Mouse (Mus musculus) erythroblast, embryonic 14.5 days (primary cell): ENCODE measurements around the gene Hoxa5. TPM values are rescaled to one million over a fixed set of nuclear protein-coding genes. Genes with fewer than 3 reads are reported as not detected.

ENCODE experiments used
- H3K27me3 ChIP-seq: 2 replicates; pipeline ENCODE4 v1.6.1; 2012; ENCODE audit warnings: inconsistent platforms; ENCODE audit not compliant: control insufficient read depth
- H3K36me3 ChIP-seq: 2 replicates; pipeline ENCODE4 v1.6.1; 2012; ENCODE audit warnings: mild to moderate bottlenecking, inconsistent platforms; ENCODE audit not compliant: control insufficient read depth
- H3K4me1 ChIP-seq: 2 replicates; pipeline ENCODE4 v1.6.1; 2012; ENCODE audit warnings: inconsistent platforms; ENCODE audit not compliant: control insufficient read depth
- H3K4me3 ChIP-seq: replicated peaks from 2 replicates; pipeline ENCODE3; 2012; ENCODE audit warnings: moderate library complexity, mild to moderate bottlenecking, inconsistent platforms
- H3K9me3 ChIP-seq: 2 replicates; pipeline ENCODE4 v1.6.1; 2012; ENCODE audit warnings: low read length, inconsistent platforms, mixed read lengths; ENCODE audit not compliant: control insufficient read depth
- GATA1 ChIP-seq: IDR thresholded peaks from 2 replicates; pipeline ENCODE4 v1.6.1; 2012; ENCODE audit warnings: low read length, inconsistent platforms, mixed read lengths
- TAL1 ChIP-seq: IDR thresholded peaks from 3 replicates; pipeline ENCODE4 v1.6.1; 2012; ENCODE audit warnings: low read length, inconsistent platforms, mixed read lengths
- polyA plus RNA-seq: library from polyadenylated mRNA; stranded (reverse); fragments of >175 nt; gene quantifications from 2 replicates; pipeline ENCODE4 v1.2.3, GENCODE M21; 2012

The Hoxa5 gene
- polyA plus RNA-seq, 1 experiment, result not detected

- Histone ChIP-seq H3K36me3 (no peaks in the 10 kb centered on the region), H3K27me3 (peaks cover 87% of the 10 kb centered on the region), H3K4me3 (no peak overlapping the region), H3K4me1 (no peaks in the 10 kb centered on the region), H3K9me3 (no peaks in the 10 kb centered on the region)
- TF ChIP-seq GATA1 (no peak), TAL1 (no peak)
Observed at GRCm38 (mm10) chr6:52185834-52186233, 18.6 kb downstream of the Hoxa5 start.

- TF ChIP-seq TAL1 (no peak), GATA1 (no peak)
- Histone ChIP-seq H3K9me3 (no peaks in the 10 kb centered on the region), H3K36me3 (no peaks in the 10 kb centered on the region), H3K4me1 (no peaks in the 10 kb centered on the region), H3K4me3 (no peak overlapping the region), H3K27me3 (peaks cover 87% of the 10 kb centered on the region)
Observed at GRCm38 (mm10) chr6:52185222-52185621, 19.2 kb downstream of the Hoxa5 start.

- no peaks in the 10 kb centered on the region for H3K4me1 ChIP-seq
- H3K4me3 ChIP-seq, result no peak overlapping the region
- H3K9me3 ChIP-seq, result no peaks in the 10 kb centered on the region
- TF ChIP-seq TAL1, result no peak
- TF ChIP-seq GATA1, result no peak
- H3K36me3 ChIP-seq, result no peaks in the 10 kb centered on the region
- peaks cover 87% of the 10 kb centered on the region for H3K27me3 ChIP-seq
Observed at GRCm38 (mm10) chr6:52184668-52185067, 19.7 kb downstream of the Hoxa5 start.

- Histone ChIP-seq H3K27me3 (peaks cover 87% of the 10 kb centered on the region), H3K36me3 (no peaks in the 10 kb centered on the region), H3K4me1 (no peaks in the 10 kb centered on the region), H3K9me3 (no peaks in the 10 kb centered on the region), H3K4me3 (no peak overlapping the region)
- TF ChIP-seq GATA1, result no peak
- no peak for TF ChIP-seq TAL1
Observed at GRCm38 (mm10) chr6:52183311-52184080, 20.9 kb downstream of the Hoxa5 start.

GRCm38 (mm10) chr6:52182793-52183192, 21.6 kb downstream of the Hoxa5 start:
- H3K27me3 ChIP-seq, result peaks cover 87% of the 10 kb centered on the region
- no peak overlapping the region for H3K4me3 ChIP-seq
- no peaks in the 10 kb centered on the region for H3K36me3 ChIP-seq
- H3K9me3 ChIP-seq, result no peaks in the 10 kb centered on the region
- TF ChIP-seq TAL1, result no peak
- no peak for TF ChIP-seq GATA1
- no peaks in the 10 kb centered on the region for H3K4me1 ChIP-seq

GRCm38 (mm10) chr6:52182030-52182429, 22.4 kb downstream of the Hoxa5 start:
- Histone ChIP-seq H3K4me3 (no peak overlapping the region), H3K27me3 (peaks cover 87% of the 10 kb centered on the region), H3K36me3 (no peaks in the 10 kb centered on the region), H3K4me1 (no peaks in the 10 kb centered on the region), H3K9me3 (peaks cover 2% of the 10 kb centered on the region; the same call in 1 of the 2 replicates)
- TF ChIP-seq GATA1 (no peak), TAL1 (no peak)

GRCm38 (mm10) chr6:52180726-52181125, 23.7 kb downstream of the Hoxa5 start:
- Histone ChIP-seq H3K9me3 (peaks cover 2% of the 10 kb centered on the region; the same call in 1 of the 2 replicates), H3K4me3 (no peak overlapping the region), H3K4me1 (no peaks in the 10 kb centered on the region), H3K36me3 (no peaks in the 10 kb centered on the region), H3K27me3 (peaks cover 87% of the 10 kb centered on the region)
- no peak for TF ChIP-seq TAL1
- no peak for TF ChIP-seq GATA1

- no peak for TF ChIP-seq TAL1
- no peak for TF ChIP-seq GATA1
- H3K27me3 ChIP-seq, result peaks cover 87% of the 10 kb centered on the region
- H3K9me3 ChIP-seq, result peaks cover 2% of the 10 kb centered on the region; the same call in 1 of the 2 replicates
- H3K4me1 ChIP-seq, result no peaks in the 10 kb centered on the region
- H3K4me3 ChIP-seq, result no peak overlapping the region
- no peaks in the 10 kb centered on the region for H3K36me3 ChIP-seq
Observed at GRCm38 (mm10) chr6:52180213-52180710, 24.1 kb downstream of the Hoxa5 start.

GRCm38 (mm10) chr6:52179690-52180089, 24.7 kb downstream of the Hoxa5 start:
- no peaks in the 10 kb centered on the region for H3K4me1 ChIP-seq
- no peaks in the 10 kb centered on the region for H3K36me3 ChIP-seq
- H3K4me3 ChIP-seq, result no peak overlapping the region
- H3K9me3 ChIP-seq, result peaks cover 2% of the 10 kb centered on the region; the same call in 1 of the 2 replicates
- no peak for TF ChIP-seq GATA1
- no peak for TF ChIP-seq TAL1
- peaks cover 87% of the 10 kb centered on the region for H3K27me3 ChIP-seq
